Mouse (Mus musculus) left cerebral cortex, adult 9 months (tissue): ENCODE results near the gene Chit1.

Source experiments
- DNase-seq, 2 experiments: peaks; one replicate each; pipeline ENCODE4 v3.0.0; 2022; ENCODE audit warnings: low spot score in 2 of 2

Gene Chit1

GRCm38 (mm10) chr1:134142363-134142794 is 31.3 kb downstream of the Chit1 start:
- DNase-seq, result no peak

- peak; percentile 20 to 55 for DNase-seq
Measured at GRCm38 (mm10) chr1:134146066-134146465, 35.0 kb downstream of the Chit1 start.

GRCm38 (mm10) chr1:134150076-134150475 is 39.0 kb downstream of the Chit1 start:
- no peak for DNase-seq

- DNase-seq, result no peak
Measured at GRCm38 (mm10) chr1:134150745-134151144, 39.7 kb downstream of the Chit1 start.

GRCm38 (mm10) chr1:134151655-134152412 is 40.8 kb downstream of the Chit1 start:
- DNase-seq, result peak in 1 of 2 experiments; percentile 85

- DNase-seq, result no peak
Measured at GRCm38 (mm10) chr1:134152626-134153590, 41.9 kb downstream of the Chit1 start.

- no peak for DNase-seq
Measured at GRCm38 (mm10) chr1:134154121-134154520, 43.1 kb downstream of the Chit1 start.

- no peak for DNase-seq
Measured at GRCm38 (mm10) chr1:134154655-134155054, 43.6 kb downstream of the Chit1 start.

GRCm38 (mm10) chr1:134160404-134160803 is 49.4 kb downstream of the Chit1 start:
- DNase-seq, result no peak

GRCm38 (mm10) chr1:134161399-134161798 is 50.4 kb downstream of the Chit1 start:
- DNase-seq, result no peak

GRCm38 (mm10) chr1:134162510-134163225 is 51.6 kb downstream of the Chit1 start:
- DNase-seq, result no peak

- no peak for DNase-seq
Measured at GRCm38 (mm10) chr1:134163476-134163875, 52.4 kb downstream of the Chit1 start.

- DNase-seq, result no peak
Measured at GRCm38 (mm10) chr1:134164454-134164853, 53.4 kb downstream of the Chit1 start.

- DNase-seq, result no peak
Measured at GRCm38 (mm10) chr1:134166547-134166946, 55.5 kb downstream of the Chit1 start.

GRCm38 (mm10) chr1:134167416-134168305 is 56.6 kb downstream of the Chit1 start:
- peak in 1 of 2 experiments; percentile 47 for DNase-seq

- no peak for DNase-seq
Measured at GRCm38 (mm10) chr1:134168567-134168966, 57.5 kb downstream of the Chit1 start.

- DNase-seq, result no peak
Measured at GRCm38 (mm10) chr1:134168985-134169697, 58.1 kb downstream of the Chit1 start.

- no peak for DNase-seq
Measured at GRCm38 (mm10) chr1:134173081-134173480, 62.0 kb downstream of the Chit1 start.

- no peak for DNase-seq
Measured at GRCm38 (mm10) chr1:134177976-134178375, 66.9 kb downstream of the Chit1 start.

GRCm38 (mm10) chr1:134182025-134182424 is 71.0 kb downstream of the Chit1 start, which contains the start of gene Chil1:
Gene Chil1, plus strand, starts transcription at chr1:134182176.
- no peak for DNase-seq
